In the genomic region with DNA sequence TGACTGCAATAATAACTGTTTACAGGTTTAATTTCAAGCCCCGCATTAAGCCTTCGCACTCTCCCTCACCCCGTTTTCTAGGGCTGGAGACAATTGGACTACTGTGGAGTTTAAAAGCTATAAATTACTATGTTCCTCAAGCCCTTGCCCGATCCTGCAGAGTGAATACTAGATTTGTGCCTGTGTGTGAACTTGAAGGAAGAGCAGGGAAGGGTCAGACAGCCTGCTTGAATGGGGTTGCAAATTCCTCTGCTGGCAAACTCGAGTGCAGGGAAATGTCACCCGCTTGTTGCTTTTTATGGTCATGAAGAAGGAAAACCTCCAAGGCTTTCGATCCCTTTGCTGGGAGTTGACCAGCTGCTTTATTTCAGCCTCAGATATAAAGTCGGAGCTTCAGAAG, we compare ENCODE assay signal across 11 mouse cellular contexts. TPM values are rescaled to one million over a fixed set of nuclear protein-coding genes. Genes with fewer than 3 reads are reported as not detected.
DNase-seq lines count a peak whose midpoint lies in the region; ATAC-seq lines count a peak whose summit lies in the region.
"Had no signal": no experiment of that assay in that cellular context is flagged by ENCODE, and none has a peak within 500 bp of the region (broad histone marks: within the 10 kb centered on the region; RNA-seq: fewer than 3 reads in every experiment).

No protein-coding gene starts in this region.

- no peaks in the 10 kb centered on the region for H3K9me3 ChIP-seq in kidney, embryonic 15.5 days (replicated peaks)
- H3K9me3 ChIP-seq: hindbrain, embryonic 12.5 days; liver, embryonic 13.5 days had no signal

- no peak overlapping the region for H3K9ac ChIP-seq in kidney, embryonic 15.5 days
- H3K9ac ChIP-seq: hindbrain, embryonic 12.5 days; liver, embryonic 13.5 days had no signal

- ATAC-seq in kidney, embryonic 15.5 days (replicated peaks; ENCODE audit: low FRiP score), result peak; percentile 55

- no peak overlapping the region for H3K4me2 ChIP-seq in kidney, embryonic 15.5 days
- H3K4me2 ChIP-seq: hindbrain, embryonic 12.5 days; liver, embryonic 13.5 days; midbrain, embryonic 11.5 days had no signal

- 22% methylated on average over 8 of the region's 8 CpGs for WGBS in kidney, embryonic 15.5 days

- no peak overlapping the region for H3K4me3 ChIP-seq in kidney, embryonic 15.5 days (replicated peaks)
- H3K4me3 ChIP-seq: hindbrain, embryonic 12.5 days; liver, embryonic 13.5 days had no signal

- H3K27ac ChIP-seq in kidney, embryonic 15.5 days, result peak overlapping the region; percentile 85
- H3K27ac ChIP-seq: hindbrain, embryonic 12.5 days; liver, embryonic 13.5 days had no signal

- peaks cover 28% of the 10 kb centered on the region for H3K4me1 ChIP-seq in kidney, embryonic 15.5 days
- H3K4me1 ChIP-seq: liver, embryonic 13.5 days had no signal

- peak; percentile 11 for DNase-seq in kidney, adult 9 months
- DNase-seq in kidney, adult 8-10 months, result no peak
- DNase-seq in R1 (ENCODE audit: low read depth, low spot score), result peak; percentile 45
- peak; percentile 45 for DNase-seq in lung, postnatal 36 days
- no peak for DNase-seq in cerebellum, adult 11-12 months
- no peak for DNase-seq in layer of hippocampus, adult 8-10 months (ENCODE audit: low spot score in 2 of 2)
- no peak for DNase-seq in cerebellum, postnatal 25 days
- DNase-seq: liver, embryonic 13.5 days had no signal

- no peaks in the 10 kb centered on the region for H3K36me3 ChIP-seq in kidney, embryonic 15.5 days
- H3K36me3 ChIP-seq: hindbrain, embryonic 12.5 days; liver, embryonic 13.5 days had no signal

- H3K27me3 ChIP-seq in kidney, embryonic 15.5 days, result no peaks in the 10 kb centered on the region
- H3K27me3 ChIP-seq: hindbrain, embryonic 12.5 days; liver, embryonic 13.5 days had no signal

RNA-seq across cellular contexts. Expression of gene Akap12, which starts 19.6 kb away (rescaled TPM):
- 78.0 and 94.1 TPM in 2 replicates for polyA plus RNA-seq in kidney, embryonic 15.5 days (2015; fragmentation: Nextera tagmentation; extraction: Ambion mirVana)
- 10 to 100 TPM; 13.7 to 17.5 (median 14.1) TPM for total RNA-seq in layer of hippocampus, adult 8-10 months (2022)

Comparison
In these comparisons a context has a peak if more than half of its experiments do, and no peak if none do; other contexts are left out.
1. DNase-seq: peak in kidney, adult 9 months (single experiment), R1 (single experiment) and lung, postnatal 36 days (single experiment); none in kidney, adult 8-10 months (0 of 2), cerebellum, adult 11-12 months (single experiment), layer of hippocampus, adult 8-10 months (0 of 2) and cerebellum, postnatal 25 days (0 of 2).